Mouse (Mus musculus) cortical plate, adult 2 months (tissue): Measurements from ENCODE around the gene Ubac2.

ENCODE experiments used
- CTCF ChIP-seq: fragments of 200-500 bp; IDR thresholded peaks from 2 replicates; pipeline ENCODE4 v1.5.1; 2011; ENCODE audit warnings: mild to moderate bottlenecking, control low read depth, low read length; ENCODE audit not compliant: insufficient read depth; ENCODE audit errors: extremely low read depth
- POLR2A ChIP-seq: fragments of 200-500 bp; IDR thresholded peaks from 2 replicates; pipeline ENCODE4 v1.6.1; 2011; ENCODE audit warnings: mild to moderate bottlenecking, low read length, control low read depth; ENCODE audit not compliant: insufficient read depth; ENCODE audit errors: extremely low read depth

GRCm38 (mm10) chr14:121951399-121952045 lies 73.1 kb downstream of the Ubac2 start:
- TF ChIP-seq CTCF (no peak), POLR2A (no peak)
